Mouse (Mus musculus): ENCODE results near the gene Zbtb34.

The Zbtb34 gene

GRCm38 (mm10) chr2:33446796-33447195, 15.7 kb upstream of the Zbtb34 start:
- DNase-seq (ENCODE audit: low read depth, low spot score): no peak

GRCm38 (mm10) chr2:33445741-33446140, 14.6 kb upstream of the Zbtb34 start:
- no peak for DNase-seq (ENCODE audit: low read depth, low spot score)

GRCm38 (mm10) chr2:33444862-33445261, 13.7 kb upstream of the Zbtb34 start:
- no peak for DNase-seq (ENCODE audit: low read depth, low spot score)

- no peak for DNase-seq (ENCODE audit: low read depth, low spot score)
Observed at GRCm38 (mm10) chr2:33444358-33444757, 13.2 kb upstream of the Zbtb34 start.

GRCm38 (mm10) chr2:33442701-33443100, 11.6 kb upstream of the Zbtb34 start:
- no peak for DNase-seq (ENCODE audit: low read depth, low spot score)

- DNase-seq (ENCODE audit: low read depth, low spot score): no peak
Observed at GRCm38 (mm10) chr2:33440893-33441292, 9.8 kb upstream of the Zbtb34 start.

- DNase-seq (ENCODE audit: low read depth, low spot score): no peak
Observed at GRCm38 (mm10) chr2:33439980-33440670, 9.0 kb upstream of the Zbtb34 start.

GRCm38 (mm10) chr2:33439471-33439881, 8.4 kb upstream of the Zbtb34 start:
- DNase-seq (ENCODE audit: low read depth, low spot score): no peak

GRCm38 (mm10) chr2:33438377-33438776, 7.3 kb upstream of the Zbtb34 start:
- DNase-seq (ENCODE audit: low read depth, low spot score): no peak

- no peak for DNase-seq (ENCODE audit: low read depth, low spot score)
Observed at GRCm38 (mm10) chr2:33437184-33437583, 6.1 kb upstream of the Zbtb34 start.

- no peak for DNase-seq (ENCODE audit: low read depth, low spot score)
Observed at GRCm38 (mm10) chr2:33436035-33436580, 5.0 kb upstream of the Zbtb34 start.

- DNase-seq (ENCODE audit: low read depth, low spot score): no peak
Observed at GRCm38 (mm10) chr2:33435036-33435650, 4.0 kb upstream of the Zbtb34 start.

- DNase-seq (ENCODE audit: low read depth, low spot score): no peak
Observed at GRCm38 (mm10) chr2:33432877-33433276, 1.8 kb upstream of the Zbtb34 start.

GRCm38 (mm10) chr2:33430081-33430770, 898 bp downstream of the Zbtb34 start:
- no peak for DNase-seq (ENCODE audit: low read depth, low spot score)

- no peak for DNase-seq (ENCODE audit: low read depth, low spot score)
Observed at GRCm38 (mm10) chr2:33429339-33429738, 1.8 kb downstream of the Zbtb34 start.

- no peak for DNase-seq (ENCODE audit: low read depth, low spot score)
Observed at GRCm38 (mm10) chr2:33426640-33427398, 4.3 kb downstream of the Zbtb34 start.

GRCm38 (mm10) chr2:33417454-33417853, 13.7 kb downstream of the Zbtb34 start:
- no peak for DNase-seq (ENCODE audit: low read depth, low spot score)

- no peak for DNase-seq (ENCODE audit: low read depth, low spot score)
Observed at GRCm38 (mm10) chr2:33414019-33414418, 17.1 kb downstream of the Zbtb34 start.

- no peak for DNase-seq (ENCODE audit: low read depth, low spot score)
Observed at GRCm38 (mm10) chr2:33412111-33412510, 19.0 kb downstream of the Zbtb34 start.

GRCm38 (mm10) chr2:33403511-33404003, 27.6 kb downstream of the Zbtb34 start:
- no peak for DNase-seq (ENCODE audit: low read depth, low spot score)

GRCm38 (mm10) chr2:33402638-33403037, 28.5 kb downstream of the Zbtb34 start:
- DNase-seq (ENCODE audit: low read depth, low spot score): no peak

- peak; percentile 65 for DNase-seq (ENCODE audit: low read depth, low spot score)
Observed at GRCm38 (mm10) chr2:33402236-33402635, 28.9 kb downstream of the Zbtb34 start.

All from retina, postnatal 7 days (tissue).